Mouse (Mus musculus) embryonic fibroblast, embryonic 13.5 days (primary cell): ENCODE data around the gene Rapgef5. TPM values are rescaled to one million over a fixed set of nuclear protein-coding genes. Genes with fewer than 3 reads are reported as not detected.

ENCODE experiments used
- H3K27ac ChIP-seq: 2 replicates; pipeline ENCODE4 v1.5.1; 2012; ENCODE audit warnings: low read length, control low read depth, inconsistent platforms; ENCODE audit not compliant: insufficient read depth
- H3K4me1 ChIP-seq: 2 replicates; pipeline ENCODE4 v1.6.1; 2011; ENCODE audit warnings: low read length; ENCODE audit not compliant: control insufficient read depth, insufficient read depth
- H3K4me3 ChIP-seq: 2 replicates; pipeline ENCODE4 v1.5.1; 2011; ENCODE audit warnings: mild to moderate bottlenecking, control low read depth, low read length; ENCODE audit not compliant: insufficient read depth
- CTCF ChIP-seq: IDR thresholded peaks from 2 replicates; pipeline ENCODE4 v1.5.1; 2011; ENCODE audit warnings: mild to moderate bottlenecking, control low read depth, low read length, moderate library complexity, borderline replicate concordance; ENCODE audit not compliant: insufficient read depth
- POLR2A ChIP-seq: IDR thresholded peaks from 2 replicates; pipeline ENCODE4 v1.6.1; 2011; ENCODE audit warnings: low read depth, mild to moderate bottlenecking, control low read depth, low read length, moderate library complexity
- polyA plus RNA-seq: library from polyadenylated mRNA; stranded (reverse); fragments of >200 nt; gene quantifications from 2 replicates; pipeline ENCODE4 v1.2.4, GENCODE M21; 2011; ENCODE audit warnings: low read depth; ENCODE audit not compliant: missing spikeins, insufficient read length

Gene Rapgef5
- polyA plus RNA-seq, 1 experiment, result 0.30 TPM

- no peaks in the 10 kb centered on the region for H3K4me1 ChIP-seq
- no peak overlapping the region for H3K4me3 ChIP-seq
- H3K27ac ChIP-seq, result no peak overlapping the region
- TF ChIP-seq CTCF (no peak), POLR2A (no peak)
Observed at GRCm38 (mm10) chr12:117636969-117637368, 120.7 kb downstream of the Rapgef5 start.

DNA sequence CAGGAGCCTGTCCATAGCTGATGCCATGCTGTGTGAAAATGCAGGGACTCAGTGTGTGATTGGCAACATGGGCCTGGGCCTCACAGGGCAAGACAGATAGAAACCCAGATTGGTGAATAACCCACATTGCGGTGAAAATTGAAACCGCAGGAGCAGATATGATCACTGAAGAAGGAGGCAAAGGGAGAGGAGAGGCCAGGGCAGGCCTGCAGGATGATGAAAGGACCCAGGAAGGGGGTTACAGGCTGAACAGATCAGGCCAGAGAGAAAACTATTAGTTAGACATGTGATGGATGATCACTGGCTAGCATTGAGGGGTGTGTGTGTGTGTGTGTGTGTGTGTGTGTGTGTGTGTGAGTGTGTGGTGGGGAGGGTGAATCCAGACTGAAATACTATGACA, 122.6 kb downstream of the Rapgef5 start:
- Histone ChIP-seq H3K4me3 (no peak overlapping the region), H3K27ac (no peak overlapping the region), H3K4me1 (no peaks in the 10 kb centered on the region)
- TF ChIP-seq POLR2A (no peak), CTCF (no peak)

GRCm38 (mm10) chr12:117639356-117640121, 123.3 kb downstream of the Rapgef5 start:
- H3K27ac ChIP-seq, result no peak overlapping the region
- no peak for TF ChIP-seq CTCF
- TF ChIP-seq POLR2A, result no peak
- no peaks in the 10 kb centered on the region for H3K4me1 ChIP-seq
- no peak overlapping the region for H3K4me3 ChIP-seq

- Histone ChIP-seq H3K27ac (no peak overlapping the region), H3K4me3 (no peak overlapping the region), H3K4me1 (no peaks in the 10 kb centered on the region)
- TF ChIP-seq POLR2A (no peak), CTCF (no peak)
Observed at GRCm38 (mm10) chr12:117642512-117642911, 126.2 kb downstream of the Rapgef5 start.

- Histone ChIP-seq H3K4me1 (no peaks in the 10 kb centered on the region), H3K27ac (no peak overlapping the region), H3K4me3 (no peak overlapping the region)
- TF ChIP-seq CTCF, result no peak
- no peak for TF ChIP-seq POLR2A
Observed at GRCm38 (mm10) chr12:117645771-117646170, 129.5 kb downstream of the Rapgef5 start.

GRCm38 (mm10) chr12:117653920-117654472, 137.7 kb downstream of the Rapgef5 start:
- TF ChIP-seq CTCF (no peak), POLR2A (no peak)
- no peaks in the 10 kb centered on the region for H3K4me1 ChIP-seq
- H3K27ac ChIP-seq, result no peak overlapping the region
- H3K4me3 ChIP-seq, result no peak overlapping the region

DNA sequence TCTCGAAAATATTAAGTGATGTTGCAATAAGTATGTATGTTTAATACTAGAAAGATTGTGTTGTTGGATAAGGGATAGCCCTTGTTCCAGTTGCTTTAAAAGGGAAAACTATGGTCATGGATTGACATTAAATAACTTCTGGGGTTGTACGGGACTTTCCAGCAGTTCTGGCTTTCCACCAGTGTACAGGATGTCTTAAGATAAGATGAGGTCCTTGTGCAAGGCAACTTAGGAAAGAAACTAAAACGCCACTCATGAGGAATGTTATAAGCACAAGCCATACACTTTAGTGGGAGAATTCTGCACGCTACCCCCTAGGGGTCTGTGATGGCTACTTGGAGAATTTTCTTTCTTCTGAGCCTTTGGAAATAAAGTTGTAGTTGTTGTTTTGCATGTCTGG, 140.7 kb downstream of the Rapgef5 start:
- no peak for TF ChIP-seq POLR2A
- TF ChIP-seq CTCF, result no peak
- H3K27ac ChIP-seq, result no peak overlapping the region
- H3K4me1 ChIP-seq, result no peaks in the 10 kb centered on the region
- no peak overlapping the region for H3K4me3 ChIP-seq

- Histone ChIP-seq H3K4me3 (no peak overlapping the region), H3K27ac (no peak overlapping the region), H3K4me1 (no peaks in the 10 kb centered on the region)
- no peak for TF ChIP-seq CTCF
- TF ChIP-seq POLR2A, result no peak
Observed at GRCm38 (mm10) chr12:117657766-117658165, 141.5 kb downstream of the Rapgef5 start.

DNA sequence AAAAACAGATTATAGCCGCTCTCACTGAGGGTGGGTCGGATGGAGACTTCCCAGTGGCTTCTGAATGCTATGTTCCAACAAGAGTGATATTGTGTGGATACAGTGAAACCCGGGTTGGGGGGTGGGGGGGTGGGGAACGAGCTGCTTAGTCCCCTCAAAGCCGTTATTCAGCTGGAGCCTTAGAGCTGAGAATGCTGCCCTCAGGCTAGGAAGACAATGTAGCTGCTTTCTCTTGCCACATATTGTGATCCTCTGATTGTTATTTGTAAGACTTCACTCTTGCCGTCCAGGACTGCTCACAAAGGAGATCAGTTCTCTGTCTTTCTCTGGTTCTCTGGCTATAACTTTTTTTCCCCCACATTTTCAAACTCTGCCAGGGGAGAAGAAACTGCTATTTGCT, 142.5 kb downstream of the Rapgef5 start:
- Histone ChIP-seq H3K27ac (no peak overlapping the region), H3K4me1 (no peaks in the 10 kb centered on the region), H3K4me3 (no peak overlapping the region)
- TF ChIP-seq POLR2A (no peak), CTCF (no peak)

DNA sequence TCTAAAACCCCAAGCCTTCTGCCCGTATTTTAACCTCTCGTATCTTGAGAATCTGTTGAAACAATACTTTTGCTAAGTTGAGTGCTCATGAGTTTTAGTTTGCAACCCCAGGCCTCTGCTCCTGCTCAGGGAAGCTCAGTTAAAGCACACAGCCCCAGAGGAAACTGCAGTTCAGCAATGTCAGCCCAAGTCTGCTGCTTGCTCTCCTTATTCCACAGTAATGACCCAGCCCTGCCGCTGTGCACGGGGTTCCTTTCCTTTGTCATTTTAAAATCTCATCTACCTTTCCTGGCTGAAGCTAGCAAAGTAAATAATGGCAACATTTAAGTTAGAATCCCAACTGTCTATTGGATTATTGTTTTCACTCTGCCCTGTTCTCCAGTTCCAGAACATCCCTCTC, 144.1 kb downstream of the Rapgef5 start:
- H3K4me3 ChIP-seq, result no peak overlapping the region
- no peak for TF ChIP-seq CTCF
- TF ChIP-seq POLR2A, result no peak
- H3K27ac ChIP-seq, result no peak overlapping the region
- H3K4me1 ChIP-seq, result no peaks in the 10 kb centered on the region
